In the genomic region with DNA sequence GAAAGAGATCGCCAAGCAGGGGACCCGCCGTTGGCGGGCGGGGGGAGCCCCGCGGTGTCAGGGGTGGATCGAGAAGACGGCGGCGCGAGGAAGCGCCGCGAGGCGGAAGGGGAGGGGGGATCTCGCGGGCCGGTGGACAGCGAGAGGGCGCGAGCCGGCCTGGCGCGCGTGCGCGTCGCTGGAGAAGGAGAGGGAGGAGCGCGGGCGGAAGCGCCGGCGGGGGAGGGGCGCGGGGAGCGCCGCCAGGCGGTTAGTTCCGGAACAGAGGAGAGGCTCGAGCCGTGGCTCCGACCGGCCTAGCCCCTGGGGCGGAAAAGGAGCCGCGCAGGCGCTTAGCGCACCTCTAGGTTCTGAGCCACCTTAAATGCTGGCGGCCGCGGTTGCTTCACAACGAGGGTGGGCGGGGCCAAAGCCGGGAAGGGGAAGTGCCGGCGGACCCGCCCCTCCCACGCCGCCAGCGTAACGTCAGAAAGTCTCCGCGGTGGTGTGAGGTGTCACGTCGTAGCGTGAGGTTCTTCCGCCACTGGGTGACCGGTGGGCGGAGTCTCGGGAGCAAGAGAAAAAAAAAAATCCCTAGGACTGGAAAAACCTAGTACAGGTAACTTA, we compare ENCODE assay signal across 8 mouse cellular contexts. TPM values are rescaled to one million over a fixed set of nuclear protein-coding genes. Genes with fewer than 3 reads are reported as not detected.
DNase-seq lines count a peak whose midpoint lies in the region; ATAC-seq and TF ChIP-seq lines count a peak whose summit lies in the region.

Atxn2l (minus strand) TSS at position 165 of the 606 bp plus-strand sequence.

- DNase-seq in 416B (ENCODE audit: low read depth) = peak; percentile 99
- DNase-seq in heart, adult 8-10 months (ENCODE audit: low spot score) = peak; percentile 96
- peak; percentile 99 for DNase-seq in kidney, adult 9 months
- DNase-seq in limb, embryonic 14.5 days (ENCODE audit: low spot score) = peak; percentile 98
- DNase-seq in midbrain, postnatal 0 days (ENCODE audit: low spot score) = peak; percentile 99
- peak; percentile 95 to 98 for DNase-seq in spleen, postnatal 14 days (ENCODE audit: low spot score in 2 of 2)

- H3K4me2 ChIP-seq in embryonic facial prominence, embryonic 15.5 days (replicated peaks) = peak within 1 kb of the TSS; percentile 63
- H3K4me2 ChIP-seq in limb, embryonic 14.5 days (replicated peaks; ENCODE audit: low read depth, low read length, severe bottlenecking) = peak within 1 kb of the TSS; percentile 88
- H3K4me2 ChIP-seq in midbrain, postnatal 0 days (ENCODE audit: low read depth, low read length, poor library complexity, severe bottlenecking) = peak within 1 kb of the TSS; percentile 59

- no peaks in the 10 kb centered on the region for H3K27me3 ChIP-seq in embryonic facial prominence, embryonic 15.5 days
- no peaks in the 10 kb centered on the region for H3K27me3 ChIP-seq in limb, embryonic 14.5 days (ENCODE audit: control insufficient read depth, insufficient read depth, low read length)
- no peaks in the 10 kb centered on the region for H3K27me3 ChIP-seq in midbrain, postnatal 0 days (ENCODE audit: insufficient read depth, low read length)

- TF ChIP-seq CTCF in bone marrow, adult 2 months (IDR thresholded peaks at IDR 0.05; ENCODE audit: control insufficient read depth, insufficient read depth, low read length) = peak; percentile 47; the same call in 1 of the 2 replicates
- TF ChIP-seq CTCF in midbrain, postnatal 0 days (IDR thresholded peaks at IDR 0.05) = peak; percentile 71

- H3K27ac ChIP-seq in bone marrow, adult 2 months (ENCODE audit: control insufficient read depth, insufficient read depth, low read depth, low read length, poor library complexity) = peak within 1 kb of the TSS; percentile 100
- peak within 1 kb of the TSS; percentile 100 for H3K27ac ChIP-seq in embryonic facial prominence, embryonic 15.5 days (replicated peaks)
- H3K27ac ChIP-seq in limb, embryonic 14.5 days (replicated peaks; ENCODE audit: low read depth, low read length) = peak within 1 kb of the TSS; percentile 97
- peak within 1 kb of the TSS; percentile 100 for H3K27ac ChIP-seq in midbrain, postnatal 0 days (ENCODE audit: low read depth, low read length)

- peak; percentile 70; the same call in 1 of the 2 replicates for TF ChIP-seq POLR2A in bone marrow, adult 2 months (IDR thresholded peaks at IDR 0.05; ENCODE audit: borderline replicate concordance, control insufficient read depth, low read depth, low read length)
- no peak; the same call in 1 of the 2 replicates for TF ChIP-seq POLR2A in limb, embryonic 14.5 days (IDR thresholded peaks at IDR 0.05; ENCODE audit: borderline replicate concordance, extremely low read depth, insufficient read depth, insufficient read length)

- H3K9me3 ChIP-seq in embryonic facial prominence, embryonic 15.5 days (replicated peaks) = no peaks in the 10 kb centered on the region
- no peaks in the 10 kb centered on the region for H3K9me3 ChIP-seq in limb, embryonic 14.5 days (ENCODE audit: control insufficient read depth, low read length)
- H3K9me3 ChIP-seq in midbrain, postnatal 0 days (ENCODE audit: low read length) = no peaks in the 10 kb centered on the region

- under 1% methylated on average over 60 of the region's 72 CpGs for WGBS in bone marrow, adult 2 months
- under 1% methylated on average over 70 of the region's 72 CpGs for WGBS in embryonic facial prominence, embryonic 15.5 days
- WGBS in limb, embryonic 14.5 days = under 1% methylated on average over 55 of the region's 72 CpGs
- WGBS in midbrain, postnatal 0 days = under 1% methylated on average over 46 of the region's 72 CpGs

- H3K36me3 ChIP-seq in embryonic facial prominence, embryonic 15.5 days = peaks cover 29% of the 10 kb centered on the region
- H3K36me3 ChIP-seq in limb, embryonic 14.5 days (ENCODE audit: control insufficient read depth, insufficient read depth, low read length) = peaks cover 30% of the 10 kb centered on the region
- H3K36me3 ChIP-seq in midbrain, postnatal 0 days (ENCODE audit: insufficient read depth, low read length) = peaks cover 21% of the 10 kb centered on the region

- H3K9ac ChIP-seq in embryonic facial prominence, embryonic 15.5 days = peak within 1 kb of the TSS; percentile 98
- H3K9ac ChIP-seq in limb, embryonic 14.5 days (ENCODE audit: low read depth, low read length, severe bottlenecking) = peak within 1 kb of the TSS; percentile 98
- H3K9ac ChIP-seq in midbrain, postnatal 0 days (replicated peaks; ENCODE audit: low read length, poor library complexity, severe bottlenecking) = peak within 1 kb of the TSS; percentile 100

- ATAC-seq in embryonic facial prominence, embryonic 15.5 days (ENCODE audit: insufficient number of reproducible peaks, low FRiP score, low TSS enrichment, low read depth) = peak; percentile 90
- peak; percentile 87 for ATAC-seq in limb, embryonic 14.5 days (ENCODE audit: low FRiP score, low read depth)
- peak; percentile 88 for ATAC-seq in midbrain, postnatal 0 days (ENCODE audit: low FRiP score)

- no peaks in the 10 kb centered on the region for H3K4me1 ChIP-seq in bone marrow, adult 2 months (ENCODE audit: control insufficient read depth, insufficient read depth, low read length)
- peaks cover 15% of the 10 kb centered on the region for H3K4me1 ChIP-seq in embryonic facial prominence, embryonic 15.5 days
- peaks cover 13% of the 10 kb centered on the region for H3K4me1 ChIP-seq in limb, embryonic 14.5 days (ENCODE audit: control insufficient read depth, insufficient read depth, low read length)
- H3K4me1 ChIP-seq in midbrain, postnatal 0 days (ENCODE audit: insufficient read depth, low read length) = peaks cover 3% of the 10 kb centered on the region; the same call in 1 of the 2 replicates

- peak within 1 kb of the TSS; percentile 78 for H3K4me3 ChIP-seq in bone marrow, adult 2 months (replicated peaks; ENCODE audit: control insufficient read depth, low read depth, low read length)
- H3K4me3 ChIP-seq in embryonic facial prominence, embryonic 15.5 days (replicated peaks) = peak within 1 kb of the TSS; percentile 100
- peak within 1 kb of the TSS; percentile 99 for H3K4me3 ChIP-seq in limb, embryonic 14.5 days (replicated peaks; ENCODE audit: low read length)
- peak within 1 kb of the TSS; percentile 95 for H3K4me3 ChIP-seq in midbrain, postnatal 0 days (ENCODE audit: low read depth, low read length)

RNA-seq across cellular contexts. Expression of gene Atxn2l, which starts in this region (rescaled TPM):
- polyA plus RNA-seq in bone marrow, adult 2 months (2011; ENCODE audit: insufficient read depth, insufficient read length, low replicate concordance, missing spikeins) = 78.5 and 156 TPM in 2 replicates
- 52.1 and 58.0 TPM in 2 replicates for polyA plus RNA-seq in embryonic facial prominence, embryonic 15.5 days (2015; fragmentation: Nextera tagmentation; extraction: Ambion mirVana)
- total RNA-seq in heart, adult 8-10 months (2022) = 10 to 100 TPM; 30.7 to 39.3 (median 35.2) TPM
- 170 and 223 TPM in 2 replicates for polyA plus RNA-seq in limb, embryonic 14.5 days (2012; rRNA removed)
- polyA plus RNA-seq in limb, embryonic 14.5 days (2014; fragmentation: Nextera tagmentation; extraction: Ambion mirVana) = 51.4 and 56.2 TPM in 2 replicates
- 80.5 and 84.0 TPM in 2 replicates for total RNA-seq in midbrain, postnatal 0 days (2014; rRNA removed)
- 52.1 and 65.4 TPM in 2 replicates for polyA plus RNA-seq in midbrain, postnatal 0 days (2015; fragmentation: Nextera tagmentation; extraction: Ambion mirVana)

Comparison
In these comparisons a context has a peak if more than half of its experiments do, and no peak if none do; other contexts are left out.
1. Peak in every context shown above with its lines: DNase-seq, ATAC-seq, H3K4me3 ChIP-seq and H3K27ac ChIP-seq.